Mouse (Mus musculus) hindbrain, embryonic 15.5 days (tissue): Measurements from ENCODE around the gene Spag9. TPM values are rescaled to one million over a fixed set of nuclear protein-coding genes. Genes with fewer than 3 reads are reported as not detected.
A peak's percentile ranks its signal among the peaks of the same experiment; 100 is the strongest.

ENCODE experiments used
- ATAC-seq: fragments of 200-750 bp; cut with Nextera tagmentation; 2 replicates; pipeline ENCODE4 v1.8.0; 2017; ENCODE audit warnings: low read depth, moderate number of reproducible peaks, moderate TSS enrichment; ENCODE audit not compliant: low FRiP score
- H3K27ac ChIP-seq: fragments of 300-500 bp; sonication (generic); replicated peaks from 2 replicates; pipeline ENCODE4 v1.5.1; 2015; ENCODE audit warnings: mild to moderate bottlenecking, inconsistent platforms
- H3K27me3 ChIP-seq: fragments of 300-500 bp; sonication (generic); 2 replicates; pipeline ENCODE4 v1.6.1; 2015; ENCODE audit warnings: control low read depth, inconsistent platforms
- H3K36me3 ChIP-seq: fragments of 300-500 bp; sonication (generic); 2 replicates; pipeline ENCODE4 v1.6.1; 2015; ENCODE audit warnings: control low read depth, inconsistent platforms
- H3K4me1 ChIP-seq: fragments of 300-500 bp; sonication (generic); replicated peaks from 2 replicates; pipeline ENCODE4 v1.6.1; 2015; ENCODE audit warnings: control low read depth, inconsistent platforms
- H3K4me2 ChIP-seq: fragments of 300-500 bp; sonication (generic); 2 replicates; pipeline ENCODE4 v1.6.1; 2015; ENCODE audit warnings: moderate library complexity, mild to moderate bottlenecking, inconsistent platforms
- H3K4me3 ChIP-seq: fragments of 300-500 bp; sonication (generic); 2 replicates; pipeline ENCODE4 v1.5.1; 2015; ENCODE audit warnings: mild to moderate bottlenecking, inconsistent platforms
- H3K9ac ChIP-seq: fragments of 300-500 bp; sonication (generic); 2 replicates; pipeline ENCODE4 v1.6.1; 2015; ENCODE audit warnings: inconsistent platforms
- H3K9me3 ChIP-seq: fragments of 300-500 bp; sonication (generic); 2 replicates; pipeline ENCODE4 v1.6.1; 2016; ENCODE audit warnings: control low read depth, inconsistent platforms
- WGBS: fragments of 180-500 bp; shearing (Covaris S2); methylation state at CpG from one replicate; pipeline ENCODE4 v1.1.7; 2015; 5-methylcytosine and 5-hydroxymethylcytosine counted together
- polyA plus RNA-seq: library from polyadenylated mRNA; unstranded; fragments of >200 nt; fragmentation: Nextera tagmentation; extraction: Ambion mirVana; gene quantifications from 2 replicates; pipeline ENCODE4 v1.2.1, GENCODE M21; 2015

The Spag9 gene
- polyA plus RNA-seq, 1 experiment from 2014 or later = 77.4 TPM

- 95% methylated on average over 6 of the region's 6 CpGs for WGBS
- Histone ChIP-seq H3K27me3 (no peaks in the 10 kb centered on the region), H3K4me2 (no peak overlapping the region), H3K27ac (no peak overlapping the region), H3K4me1 (peaks cover 27% of the 10 kb centered on the region), H3K36me3 (peaks cover 51% of the 10 kb centered on the region), H3K9me3 (no peaks in the 10 kb centered on the region), H3K4me3 (no peak overlapping the region), H3K9ac (no peak overlapping the region)
- ATAC-seq = no peak
These were observed 30.5 kb upstream of the Spag9 start for GRCm38 (mm10) chr11:93965391-93965790.

GRCm38 (mm10) chr11:93967381-93967780, 28.5 kb upstream of the Spag9 start:
- ATAC-seq = no peak
- Histone ChIP-seq H3K27me3 (no peaks in the 10 kb centered on the region), H3K9me3 (no peaks in the 10 kb centered on the region), H3K36me3 (peaks cover 34% of the 10 kb centered on the region), H3K4me2 (peak overlapping the region; percentile 74), H3K4me1 (peaks cover 27% of the 10 kb centered on the region), H3K9ac (peak overlapping the region; percentile 76), H3K27ac (peak overlapping the region; percentile 90), H3K4me3 (peak overlapping the region; percentile 96)
- 5% methylated on average over 11 of the region's 11 CpGs for WGBS

GRCm38 (mm10) chr11:93968005-93968847, 27.7 kb upstream of the Spag9 start, which contains the start of the genes Gm20390 and Nme1:
TSS of gene Gm20390 (minus strand) at chr11:93968293.
TSS of gene Nme1 (minus strand) at chr11:93968521.
- no peaks in the 10 kb centered on the region for H3K9me3 ChIP-seq
- under 1% methylated on average over 40 of the region's 40 CpGs for WGBS
- H3K4me2 ChIP-seq = peak within 1 kb of the TSS; percentile 74
- H3K27ac ChIP-seq = peak within 1 kb of the TSS; percentile 90
- peaks cover 27% of the 10 kb centered on the region for H3K4me1 ChIP-seq
- no peaks in the 10 kb centered on the region for H3K27me3 ChIP-seq
- H3K9ac ChIP-seq = peak within 1 kb of the TSS; percentile 76
- peak; percentile 97 for ATAC-seq
- H3K4me3 ChIP-seq = peak within 1 kb of the TSS; percentile 96
- peaks cover 25% of the 10 kb centered on the region for H3K36me3 ChIP-seq

- H3K36me3 ChIP-seq = peaks cover 20% of the 10 kb centered on the region
- H3K27me3 ChIP-seq = no peaks in the 10 kb centered on the region
- no peaks in the 10 kb centered on the region for H3K9me3 ChIP-seq
- peak overlapping the region; percentile 48 for H3K4me2 ChIP-seq
- peak overlapping the region; percentile 96; the same call in 1 of the 2 replicates for H3K4me3 ChIP-seq
- H3K9ac ChIP-seq = peak overlapping the region; percentile 34; the same call in 1 of the 2 replicates
- WGBS = 50% methylated on average over 6 of the region's 6 CpGs
- no peak for ATAC-seq
- peak overlapping the region; percentile 90 for H3K27ac ChIP-seq
- H3K4me1 ChIP-seq = peaks cover 27% of the 10 kb centered on the region
These were observed 27.1 kb upstream of the Spag9 start for GRCm38 (mm10) chr11:93968848-93969128.

GRCm38 (mm10) chr11:93969171-93969570, 26.7 kb upstream of the Spag9 start:
- H3K9ac ChIP-seq = 0 out of 2 replicates have a peak overlapping the region, but pooled peaks have one; percentile 34
- H3K4me3 ChIP-seq = no peak overlapping the region
- H3K27ac ChIP-seq = peak overlapping the region; percentile 90
- no peaks in the 10 kb centered on the region for H3K27me3 ChIP-seq
- no peaks in the 10 kb centered on the region for H3K9me3 ChIP-seq
- no peak for ATAC-seq
- H3K4me1 ChIP-seq = peaks cover 27% of the 10 kb centered on the region
- H3K4me2 ChIP-seq = 0 out of 2 replicates have a peak overlapping the region, but pooled peaks have one; percentile 48
- peaks cover 17% of the 10 kb centered on the region for H3K36me3 ChIP-seq
- WGBS = 94% methylated on average over 6 of the region's 6 CpGs

- no peaks in the 10 kb centered on the region for H3K9me3 ChIP-seq
- peaks cover 10% of the 10 kb centered on the region for H3K36me3 ChIP-seq
- H3K9ac ChIP-seq = no peak overlapping the region
- no peak for ATAC-seq
- 56% methylated on average over 1 of the region's 1 CpGs for WGBS
- peaks cover 27% of the 10 kb centered on the region for H3K4me1 ChIP-seq
- H3K27me3 ChIP-seq = no peaks in the 10 kb centered on the region
- no peak overlapping the region for H3K27ac ChIP-seq
- no peak overlapping the region for H3K4me3 ChIP-seq
- H3K4me2 ChIP-seq = no peak overlapping the region
These were observed 26.1 kb upstream of the Spag9 start for GRCm38 (mm10) chr11:93969799-93970198.

GRCm38 (mm10) chr11:93972951-93973350, 22.9 kb upstream of the Spag9 start:
- no peak for ATAC-seq
- no peaks in the 10 kb centered on the region for H3K9me3 ChIP-seq
- H3K4me2 ChIP-seq = no peak overlapping the region
- no peak overlapping the region for H3K27ac ChIP-seq
- H3K27me3 ChIP-seq = no peaks in the 10 kb centered on the region
- no peak overlapping the region for H3K4me3 ChIP-seq
- no peak overlapping the region for H3K9ac ChIP-seq
- no peaks in the 10 kb centered on the region for H3K36me3 ChIP-seq
- peaks cover 8% of the 10 kb centered on the region; the same call in 1 of the 2 replicates for H3K4me1 ChIP-seq
- 87% methylated on average over 5 of the region's 5 CpGs for WGBS

GRCm38 (mm10) chr11:93979502-93980049, 16.3 kb upstream of the Spag9 start:
- Histone ChIP-seq H3K27ac (no peak overlapping the region), H3K9me3 (no peaks in the 10 kb centered on the region), H3K4me3 (no peak overlapping the region), H3K9ac (no peak overlapping the region), H3K4me2 (no peak overlapping the region), H3K4me1 (no peaks in the 10 kb centered on the region), H3K27me3 (no peaks in the 10 kb centered on the region), H3K36me3 (no peaks in the 10 kb centered on the region)
- WGBS = 32% methylated on average over 6 of the region's 6 CpGs
- no peak for ATAC-seq

- Histone ChIP-seq H3K9ac (no peak overlapping the region), H3K4me3 (no peak overlapping the region), H3K27ac (no peak overlapping the region), H3K4me1 (no peaks in the 10 kb centered on the region), H3K4me2 (no peak overlapping the region), H3K9me3 (no peaks in the 10 kb centered on the region), H3K36me3 (no peaks in the 10 kb centered on the region), H3K27me3 (no peaks in the 10 kb centered on the region)
- no peak for ATAC-seq
- WGBS = 94% methylated on average over 3 of the region's 3 CpGs
These were observed 11.3 kb upstream of the Spag9 start for GRCm38 (mm10) chr11:93984619-93985018.

- Histone ChIP-seq H3K4me3 (no peak overlapping the region), H3K27ac (no peak overlapping the region), H3K9ac (no peak overlapping the region), H3K4me1 (no peaks in the 10 kb centered on the region), H3K36me3 (no peaks in the 10 kb centered on the region), H3K27me3 (no peaks in the 10 kb centered on the region), H3K9me3 (no peaks in the 10 kb centered on the region), H3K4me2 (no peak overlapping the region)
- WGBS = 92% methylated on average over 5 of the region's 5 CpGs
- ATAC-seq = no peak
These were observed 10.6 kb upstream of the Spag9 start for GRCm38 (mm10) chr11:93985265-93985664.

- Histone ChIP-seq H3K4me2 (no peak overlapping the region), H3K9me3 (no peaks in the 10 kb centered on the region), H3K27me3 (no peaks in the 10 kb centered on the region), H3K4me3 (no peak overlapping the region), H3K27ac (no peak overlapping the region), H3K36me3 (no peaks in the 10 kb centered on the region), H3K9ac (no peak overlapping the region), H3K4me1 (no peaks in the 10 kb centered on the region)
- no peak for ATAC-seq
These were observed 9.6 kb upstream of the Spag9 start for GRCm38 (mm10) chr11:93986298-93986697.

GRCm38 (mm10) chr11:93987026-93987425, 8.9 kb upstream of the Spag9 start:
- H3K9ac ChIP-seq = no peak overlapping the region
- no peak overlapping the region for H3K4me3 ChIP-seq
- no peaks in the 10 kb centered on the region for H3K9me3 ChIP-seq
- ATAC-seq = no peak
- H3K36me3 ChIP-seq = no peaks in the 10 kb centered on the region
- WGBS = 84% methylated on average over 4 of the region's 4 CpGs
- no peak overlapping the region for H3K27ac ChIP-seq
- H3K27me3 ChIP-seq = no peaks in the 10 kb centered on the region
- H3K4me2 ChIP-seq = no peak overlapping the region
- no peaks in the 10 kb centered on the region for H3K4me1 ChIP-seq
